Mouse (Mus musculus): Measurements from ENCODE around the gene Haao. TPM values are rescaled to one million over a fixed set of nuclear protein-coding genes. Genes with fewer than 3 reads are reported as not detected.

Gene Haao
- 21.0 TPM for polyA plus RNA-seq (2014; fragmentation: Illumina TruSeq; extraction: RNeasy Lipid Tissue Mini Kit (QIAGEN cat#74804); ENCODE audit: low read depth, low replicate concordance)

DNA sequence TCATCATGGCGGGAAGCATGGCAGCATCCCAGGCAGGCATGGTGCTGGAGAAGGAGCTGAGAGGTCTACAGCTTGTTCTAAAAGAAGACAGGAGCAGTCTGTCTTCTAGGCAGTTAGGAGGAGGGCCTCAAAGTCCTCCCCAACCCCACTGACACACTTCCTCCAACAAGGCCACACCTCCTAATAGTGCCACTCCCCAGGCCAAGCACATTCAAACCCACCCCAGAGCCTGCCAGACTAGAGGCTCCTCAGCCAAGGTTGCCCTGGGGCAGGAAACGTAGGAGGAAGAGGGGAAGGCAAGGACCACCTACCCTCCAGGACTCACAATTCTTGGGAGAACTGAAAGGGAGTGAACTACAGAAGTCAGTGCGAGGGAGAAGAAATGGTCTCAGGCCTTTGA, at the start of gene Haao:
TSS of gene Haao (minus strand) at position 149 of the 400 bp plus-strand sequence.

Other genes with a start within 250 kb of the Haao start
- 0.12 TPM for gene Kcng3, start 216.1 kb downstream of the Haao start, polyA plus RNA-seq (2014; fragmentation: Illumina TruSeq; extraction: RNeasy Lipid Tissue Mini Kit (QIAGEN cat#74804); ENCODE audit: low read depth, low replicate concordance)
- 13.6 TPM for gene Mta3, start 141.8 kb downstream of the Haao start, polyA plus RNA-seq (2014; fragmentation: Illumina TruSeq; extraction: RNeasy Lipid Tissue Mini Kit (QIAGEN cat#74804); ENCODE audit: low read depth, low replicate concordance)